Mouse (Mus musculus) forebrain, embryonic 14.5 days (tissue): Measurements from ENCODE around the gene Gimap8. TPM values are rescaled to one million over a fixed set of nuclear protein-coding genes. Genes with fewer than 3 reads are reported as not detected.

Source experiments
- ATAC-seq: fragments of 200-750 bp; cut with Nextera tagmentation; 2 replicates; pipeline ENCODE4 v1.8.0; 2017; ENCODE audit warnings: mild to moderate bottlenecking, moderate library complexity
- DNase-seq: peaks from one replicate; pipeline ENCODE4 v3.0.0-alpha.2; 2015; ENCODE audit warnings: low spot score
- H3K27ac ChIP-seq: fragments of 300-500 bp; sonication (generic); 2 replicates; pipeline ENCODE4 v1.5.1; 2014; ENCODE audit warnings: low read depth, mild to moderate bottlenecking, control low read depth, low read length, moderate library complexity
- H3K27me3 ChIP-seq: fragments of 300-500 bp; sonication (generic); replicated peaks from 2 replicates; pipeline ENCODE4 v1.6.1; 2014; ENCODE audit warnings: low read length, control low read depth, mixed read lengths; ENCODE audit not compliant: control insufficient read depth, insufficient read depth
- H3K36me3 ChIP-seq: fragments of 300-500 bp; sonication (generic); 2 replicates; pipeline ENCODE4 v1.6.1; 2014; ENCODE audit warnings: low read length, control low read depth; ENCODE audit not compliant: control insufficient read depth, insufficient read depth
- H3K4me1 ChIP-seq: fragments of 300-500 bp; sonication (generic); 2 replicates; pipeline ENCODE4 v1.6.1; 2014; ENCODE audit warnings: antibody characterized with exemption, low read length, control low read depth; ENCODE audit not compliant: control insufficient read depth, insufficient read depth
- H3K4me2 ChIP-seq: fragments of 300-500 bp; sonication (generic); 2 replicates; pipeline ENCODE4 v1.6.1; 2014; ENCODE audit warnings: mild to moderate bottlenecking, control low read depth, low read length
- H3K4me3 ChIP-seq: fragments of 300-500 bp; sonication (generic); 2 replicates; pipeline ENCODE4 v1.5.1; 2014; ENCODE audit warnings: low read depth, low read length, control low read depth
- H3K9ac ChIP-seq: fragments of 300-500 bp; sonication (generic); 2 replicates; pipeline ENCODE4 v1.6.1; 2014; ENCODE audit warnings: mild to moderate bottlenecking, low read length, control low read depth, moderate library complexity
- H3K9me3 ChIP-seq: fragments of 300-500 bp; sonication (generic); replicated peaks from 2 replicates; pipeline ENCODE4 v1.6.1; 2016; ENCODE audit warnings: low read length, control low read depth, mixed read lengths; ENCODE audit not compliant: control insufficient read depth
- WGBS: fragments of 180-500 bp; shearing (Covaris S2); extraction: QIAGEN DNeasy Blood & Tissue Kit; methylation state at CpG from one replicate; pipeline ENCODE4 v1.1.7; 2014; 5-methylcytosine and 5-hydroxymethylcytosine counted together
- polyA plus RNA-seq: library from polyadenylated mRNA; unstranded; fragments of >200 nt; fragmentation: Nextera tagmentation; extraction: Ambion mirVana; gene quantifications from 2 replicates; pipeline ENCODE4 v1.2.1, GENCODE M21; 2014

Gimap8 gene
- polyA plus RNA-seq, 1 experiment from 2014 or later, result 0.17 TPM

- peak; percentile 86 for DNase-seq
- H3K36me3 ChIP-seq, result no peaks in the 10 kb centered on the region
- no peak overlapping the region for H3K4me3 ChIP-seq
- H3K27ac ChIP-seq, result no peak overlapping the region
- peak; percentile 29; the same call in 1 of the 2 replicates for ATAC-seq
- H3K9ac ChIP-seq, result no peak overlapping the region
- WGBS, result 18% methylated on average over 4 of the region's 4 CpGs
- no peaks in the 10 kb centered on the region for H3K4me1 ChIP-seq
- H3K27me3 ChIP-seq, result no peaks in the 10 kb centered on the region
- H3K4me2 ChIP-seq, result no peak overlapping the region
- H3K9me3 ChIP-seq, result no peaks in the 10 kb centered on the region
These were observed 4.2 kb upstream of the Gimap8 start for GRCm38 (mm10) chr6:48642764-48643292.

- Histone ChIP-seq H3K9ac (no peak overlapping the region), H3K27ac (no peak overlapping the region), H3K9me3 (no peaks in the 10 kb centered on the region), H3K27me3 (no peaks in the 10 kb centered on the region), H3K4me1 (no peaks in the 10 kb centered on the region), H3K4me2 (no peak overlapping the region), H3K36me3 (no peaks in the 10 kb centered on the region), H3K4me3 (no peak overlapping the region)
- WGBS, result 12% methylated on average over 12 of the region's 12 CpGs
- ATAC-seq (peak; percentile 26; the same call in 1 of the 2 replicates), DNase-seq (peak; percentile 79)
These were observed 1.2 kb upstream of the Gimap8 start for GRCm38 (mm10) chr6:48645660-48646308.

DNA sequence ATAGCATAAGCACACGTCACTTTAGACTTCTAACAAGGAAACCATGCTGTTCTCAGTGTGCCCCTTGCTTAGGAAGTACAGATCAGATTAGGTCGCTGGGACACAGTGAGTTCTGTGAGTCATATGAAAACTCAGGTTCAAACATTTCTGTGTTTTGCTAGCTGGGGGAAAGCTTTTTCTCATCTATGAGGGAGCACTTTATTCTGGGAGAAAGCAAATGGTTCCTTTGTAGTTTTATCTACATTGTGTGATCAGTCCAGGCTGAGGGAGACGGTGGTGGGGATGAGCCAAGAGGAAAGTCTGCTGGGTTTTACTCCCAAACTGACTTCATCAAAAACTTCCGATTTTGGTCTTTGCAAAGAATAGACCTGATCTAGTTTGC lies 734 bp upstream of the Gimap8 start:
- ATAC-seq (no peak), DNase-seq (no peak)
- no peaks in the 10 kb centered on the region for H3K36me3 ChIP-seq
- WGBS, result 79% methylated on average over 4 of the region's 4 CpGs
- H3K9me3 ChIP-seq, result no peaks in the 10 kb centered on the region
- H3K9ac ChIP-seq, result no peak overlapping the region
- H3K4me1 ChIP-seq, result no peaks in the 10 kb centered on the region
- H3K27ac ChIP-seq, result no peak overlapping the region
- H3K4me3 ChIP-seq, result no peak overlapping the region
- no peak overlapping the region for H3K4me2 ChIP-seq
- no peaks in the 10 kb centered on the region for H3K27me3 ChIP-seq

DNA sequence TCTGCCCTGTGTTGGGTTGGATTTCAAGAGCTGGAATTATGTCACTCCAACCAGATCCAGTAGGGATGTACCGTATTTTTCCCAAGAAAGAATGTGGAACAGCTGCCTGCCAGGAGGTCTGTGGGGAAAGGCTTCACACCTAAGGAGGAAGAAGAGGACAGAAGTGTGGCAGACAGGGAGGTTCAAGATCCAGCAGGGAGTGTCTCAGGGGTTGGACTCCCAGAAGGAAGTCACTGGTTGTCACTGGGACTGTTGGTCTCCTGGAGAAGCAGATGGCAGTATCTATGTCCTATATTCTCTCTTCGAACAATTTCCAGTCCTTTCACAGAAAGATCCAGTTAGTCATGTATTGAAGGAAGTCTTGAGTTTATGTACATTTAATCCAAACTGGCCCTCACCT lies 577 bp downstream of the Gimap8 start:
- ATAC-seq (no peak), DNase-seq (no peak)
- H3K27ac ChIP-seq, result no peak overlapping the region
- 95% methylated on average over 2 of the region's 2 CpGs for WGBS
- no peaks in the 10 kb centered on the region for H3K9me3 ChIP-seq
- no peaks in the 10 kb centered on the region for H3K36me3 ChIP-seq
- H3K9ac ChIP-seq, result no peak overlapping the region
- no peak overlapping the region for H3K4me3 ChIP-seq
- H3K4me2 ChIP-seq, result no peak overlapping the region
- no peaks in the 10 kb centered on the region for H3K27me3 ChIP-seq
- H3K4me1 ChIP-seq, result no peaks in the 10 kb centered on the region

GRCm38 (mm10) chr6:48648779-48649178 lies 1.7 kb downstream of the Gimap8 start:
- no peaks in the 10 kb centered on the region for H3K27me3 ChIP-seq
- no peak for ATAC-seq
- no peak overlapping the region for H3K4me3 ChIP-seq
- H3K4me2 ChIP-seq, result no peak overlapping the region
- no peak overlapping the region for H3K9ac ChIP-seq
- H3K4me1 ChIP-seq, result no peaks in the 10 kb centered on the region
- no peak for DNase-seq
- no peaks in the 10 kb centered on the region for H3K9me3 ChIP-seq
- 86% methylated on average over 4 of the region's 4 CpGs for WGBS
- no peak overlapping the region for H3K27ac ChIP-seq
- no peaks in the 10 kb centered on the region for H3K36me3 ChIP-seq

GRCm38 (mm10) chr6:48650041-48650440 lies 3.0 kb downstream of the Gimap8 start:
- no peak overlapping the region for H3K27ac ChIP-seq
- no peak overlapping the region for H3K4me2 ChIP-seq
- H3K9ac ChIP-seq, result no peak overlapping the region
- H3K9me3 ChIP-seq, result no peaks in the 10 kb centered on the region
- WGBS, result 89% methylated on average over 9 of the region's 9 CpGs
- no peak for ATAC-seq
- H3K27me3 ChIP-seq, result no peaks in the 10 kb centered on the region
- H3K36me3 ChIP-seq, result no peaks in the 10 kb centered on the region
- no peaks in the 10 kb centered on the region for H3K4me1 ChIP-seq
- H3K4me3 ChIP-seq, result no peak overlapping the region
- DNase-seq, result no peak

GRCm38 (mm10) chr6:48658721-48659120 lies 11.7 kb downstream of the Gimap8 start:
- Histone ChIP-seq H3K36me3 (no peaks in the 10 kb centered on the region), H3K27me3 (no peaks in the 10 kb centered on the region), H3K9me3 (no peaks in the 10 kb centered on the region), H3K4me2 (no peak overlapping the region), H3K4me3 (no peak overlapping the region), H3K4me1 (no peaks in the 10 kb centered on the region), H3K9ac (no peak overlapping the region), H3K27ac (no peak overlapping the region)
- DNase-seq (no peak), ATAC-seq (no peak)
- WGBS, result 83% methylated on average over 5 of the region's 5 CpGs

DNA sequence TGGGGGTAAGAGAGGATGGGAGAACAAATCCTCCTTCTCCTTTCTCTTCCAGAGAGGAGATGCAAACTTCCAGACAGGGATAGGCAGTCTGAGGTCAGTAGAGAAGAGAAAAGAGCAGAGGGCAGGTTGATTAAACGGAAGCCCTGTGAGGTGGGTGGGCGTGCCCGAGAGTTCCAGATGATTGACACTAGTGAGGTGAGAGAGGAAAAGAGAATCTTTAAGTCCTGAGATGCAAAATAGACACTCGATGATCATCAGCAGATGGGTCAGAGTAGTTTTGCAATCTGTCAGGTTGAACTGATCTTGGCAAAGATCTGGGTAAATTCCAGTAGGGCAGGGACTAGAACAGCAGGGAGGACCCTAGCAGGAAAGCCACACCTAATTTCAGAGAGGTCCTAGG lies 17.7 kb downstream of the Gimap8 start:
- DNase-seq (no peak), ATAC-seq (no peak)
- H3K4me3 ChIP-seq, result no peak overlapping the region
- H3K36me3 ChIP-seq, result no peaks in the 10 kb centered on the region
- H3K9ac ChIP-seq, result no peak overlapping the region
- H3K27me3 ChIP-seq, result no peaks in the 10 kb centered on the region
- no peak overlapping the region for H3K4me2 ChIP-seq
- WGBS, result 81% methylated on average over 4 of the region's 4 CpGs
- no peaks in the 10 kb centered on the region for H3K4me1 ChIP-seq
- no peaks in the 10 kb centered on the region for H3K9me3 ChIP-seq
- no peak overlapping the region for H3K27ac ChIP-seq

DNA sequence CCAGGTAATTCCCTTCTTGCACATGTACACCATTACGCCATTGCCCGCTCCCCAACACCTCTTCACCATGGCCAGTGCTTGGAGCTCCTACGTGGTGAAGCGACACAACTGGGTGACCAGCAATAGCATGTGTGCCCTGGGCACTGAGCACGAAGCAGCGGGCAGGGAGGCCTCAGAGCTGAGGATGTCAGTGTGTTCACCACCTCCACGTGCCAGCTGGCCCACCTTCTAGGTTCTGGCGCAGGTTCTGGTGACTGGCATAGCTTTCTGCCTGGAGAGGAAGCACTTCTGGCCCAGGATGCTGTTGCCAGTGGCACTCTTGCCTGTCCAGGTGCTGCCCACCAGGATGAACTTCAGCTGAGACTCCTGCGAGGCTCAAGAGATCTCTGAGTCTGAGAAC lies 18.4 kb downstream of the Gimap8 start:
- H3K4me1 ChIP-seq, result no peaks in the 10 kb centered on the region
- H3K36me3 ChIP-seq, result no peaks in the 10 kb centered on the region
- no peaks in the 10 kb centered on the region for H3K27me3 ChIP-seq
- no peak overlapping the region for H3K9ac ChIP-seq
- H3K27ac ChIP-seq, result no peak overlapping the region
- no peaks in the 10 kb centered on the region for H3K9me3 ChIP-seq
- H3K4me2 ChIP-seq, result no peak overlapping the region
- WGBS, result 92% methylated on average over 9 of the region's 9 CpGs
- DNase-seq (no peak), ATAC-seq (no peak)
- no peak overlapping the region for H3K4me3 ChIP-seq
